Mouse (Mus musculus) testis, adult 2 months (tissue): ENCODE measurements around the gene Vps18.

ENCODE experiments used
- CTCF ChIP-seq: fragments of 200-500 bp; IDR thresholded peaks from 2 replicates; pipeline ENCODE4 v1.5.1; 2012; ENCODE audit warnings: low read depth, mild to moderate bottlenecking, inconsistent platforms, low read length, moderate library complexity; ENCODE audit not compliant: control insufficient read depth, insufficient read depth, insufficient replicate concordance
- POLR2A ChIP-seq: fragments of 200-500 bp; IDR thresholded peaks from 2 replicates; pipeline ENCODE4 v1.6.1; 2012; ENCODE audit warnings: low read depth, mild to moderate bottlenecking, inconsistent platforms, low read length, moderate library complexity; ENCODE audit not compliant: control insufficient read depth

- TF ChIP-seq CTCF (no peak), POLR2A (no peak)
These were observed 40.7 kb downstream of the Vps18 start for GRCm38 (mm10) chr2:119329123-119329817.
